Mouse (Mus musculus): ENCODE measurements around the gene Sh2b1.
A peak's percentile ranks its signal among the peaks of the same experiment; 100 is the strongest.

Sh2b1 gene

DNA sequence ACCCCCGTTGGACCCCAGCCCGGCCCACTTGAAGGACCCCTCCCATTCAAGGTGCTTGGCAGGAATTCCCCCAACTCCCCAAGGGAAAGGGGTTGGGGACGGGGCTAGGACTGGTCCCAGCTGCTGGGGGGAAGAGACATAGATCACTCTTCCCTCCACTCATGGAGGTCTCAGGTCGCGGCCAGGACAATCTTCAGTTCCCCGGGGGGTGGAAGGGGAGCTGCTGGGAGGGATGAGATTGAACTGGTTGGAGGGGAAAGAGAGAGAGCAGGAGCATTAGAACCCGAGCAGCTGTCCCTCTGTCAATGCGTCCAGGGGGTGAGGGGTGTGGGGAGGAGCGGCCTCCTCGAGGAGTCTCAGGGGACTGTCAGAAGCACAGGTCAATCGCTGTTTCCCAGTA, 16.7 kb upstream of the Sh2b1 start:
- TF ChIP-seq GATA4 (IDR thresholded peaks at IDR 0.05; ENCODE audit: insufficient replicate concordance, low read length): no peak

DNA sequence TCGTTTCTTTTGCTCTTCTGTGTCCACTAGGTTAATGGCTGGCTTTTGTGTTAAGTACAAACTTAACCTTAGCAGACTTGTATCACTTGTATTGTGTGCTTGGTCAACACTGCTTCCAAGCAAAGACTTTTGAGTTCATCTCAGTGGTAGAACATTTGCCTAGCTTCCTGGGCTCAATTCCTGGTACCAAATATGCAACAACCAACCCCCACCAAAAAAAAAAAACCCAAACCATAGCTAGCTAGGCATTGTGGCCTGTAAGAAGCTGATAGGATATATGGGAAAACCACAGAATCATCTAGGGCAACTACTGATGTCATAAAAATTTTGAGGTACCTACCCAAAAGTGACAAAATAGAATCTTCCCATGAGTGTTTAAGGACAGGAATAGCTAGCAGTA, 15.8 kb upstream of the Sh2b1 start:
- TF ChIP-seq GATA4 (IDR thresholded peaks at IDR 0.05; ENCODE audit: insufficient replicate concordance, low read length): no peak

DNA sequence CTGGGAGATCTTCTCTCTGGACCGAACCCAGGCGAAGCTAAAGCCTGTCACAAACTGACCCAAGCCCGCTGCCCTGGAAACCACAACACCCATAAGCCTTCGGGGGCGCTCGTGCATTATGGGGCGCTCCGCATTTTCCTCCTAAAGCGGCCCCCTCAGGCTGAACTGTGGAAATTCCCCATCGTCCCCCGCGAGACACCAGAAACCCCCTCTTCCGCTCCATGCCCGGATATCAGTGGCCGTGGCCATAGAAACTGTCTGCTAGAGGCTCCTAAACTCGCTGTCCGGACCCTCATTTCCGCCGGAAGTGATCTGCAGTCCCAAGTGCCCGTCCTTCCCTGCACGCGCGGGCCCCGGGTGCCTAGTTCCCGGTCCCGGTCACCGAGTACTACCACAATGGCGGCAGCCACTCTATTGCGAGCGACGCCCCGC, 11.8 kb upstream of the Sh2b1 start, which contains the start of gene Tufm:
Gene Tufm (plus strand): TSS at position 310 of the 432 bp plus-strand sequence.
- TF ChIP-seq GATA4 (IDR thresholded peaks at IDR 0.05; ENCODE audit: insufficient replicate concordance, low read length): peak; percentile 63; the same call in 1 of the 2 replicates

DNA sequence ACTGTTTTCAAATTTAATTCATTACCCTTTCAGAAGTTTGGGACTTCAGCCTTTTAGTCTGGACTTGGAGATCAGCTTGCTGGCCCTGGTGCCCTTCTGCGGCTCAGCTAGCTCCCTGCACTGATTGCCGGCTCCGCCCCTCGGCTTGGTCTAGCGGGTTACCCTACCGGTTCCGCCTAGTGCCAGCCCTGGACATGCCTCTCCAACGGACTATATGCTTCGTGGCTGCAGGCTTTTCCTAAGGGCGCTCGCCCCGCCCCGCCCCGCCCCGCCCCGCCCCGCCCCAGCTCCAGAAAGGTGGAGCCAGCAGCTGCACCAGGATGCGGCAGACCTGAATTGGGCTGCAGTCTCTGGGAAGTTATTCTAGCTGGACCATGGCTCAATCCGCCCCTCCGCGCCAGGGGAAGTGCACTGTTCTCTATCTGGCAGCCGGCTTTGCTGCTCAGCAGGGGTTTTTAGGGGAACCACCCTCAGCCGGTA, 7.2 kb upstream of the Sh2b1 start:
- TF ChIP-seq GATA4 (IDR thresholded peaks at IDR 0.05; ENCODE audit: insufficient replicate concordance, low read length): peak; percentile 14; the same call in 1 of the 2 replicates

DNA sequence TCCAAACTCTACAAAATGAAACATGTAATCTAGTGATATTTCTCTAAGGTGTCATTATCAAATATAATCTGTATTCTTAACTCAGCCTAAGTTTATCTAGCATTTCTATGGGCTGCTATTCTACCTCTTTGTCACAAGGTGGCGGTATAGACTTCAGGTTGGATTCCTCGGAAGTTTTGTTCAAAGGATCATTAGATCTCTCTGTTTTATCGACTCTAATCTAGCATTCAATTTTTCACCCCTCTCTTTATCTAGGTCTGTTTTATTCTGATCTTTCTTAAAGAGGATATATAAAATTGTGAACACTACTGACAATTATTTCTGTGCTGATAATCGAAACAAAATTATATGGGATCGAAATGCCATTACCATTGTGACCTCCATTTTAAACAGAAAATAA, 6.5 kb upstream of the Sh2b1 start:
- TF ChIP-seq GATA4 (IDR thresholded peaks at IDR 0.05; ENCODE audit: insufficient replicate concordance, low read length): 0 out of 2 replicates have a peak, but pooled peaks have one; percentile 19

DNA sequence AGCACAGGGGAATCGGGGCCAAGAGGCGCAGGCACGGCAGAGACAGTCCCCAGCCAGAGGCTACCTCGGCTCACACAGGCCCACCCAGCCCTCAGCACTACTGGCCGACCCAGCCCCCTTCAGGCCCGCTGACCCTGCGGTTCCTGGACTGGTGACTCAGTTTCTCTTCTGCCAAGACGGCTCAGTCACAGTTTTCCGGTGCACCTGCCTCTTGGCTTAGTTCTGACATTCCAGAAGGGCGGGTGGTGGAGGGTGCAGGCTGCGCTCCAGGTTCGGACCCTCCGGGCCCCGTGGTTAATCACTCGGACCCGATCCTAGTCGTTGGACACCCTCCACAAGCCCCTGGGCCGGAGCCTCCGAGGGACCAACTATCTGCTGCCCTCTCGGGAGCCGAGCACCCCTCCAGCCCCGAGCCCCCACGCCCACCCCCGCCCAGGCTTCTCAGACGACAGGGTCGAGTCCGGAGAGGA, 703 bp downstream of the Sh2b1 start:
- no peak for TF ChIP-seq GATA4 (IDR thresholded peaks at IDR 0.05; ENCODE audit: insufficient replicate concordance, low read length)

DNA sequence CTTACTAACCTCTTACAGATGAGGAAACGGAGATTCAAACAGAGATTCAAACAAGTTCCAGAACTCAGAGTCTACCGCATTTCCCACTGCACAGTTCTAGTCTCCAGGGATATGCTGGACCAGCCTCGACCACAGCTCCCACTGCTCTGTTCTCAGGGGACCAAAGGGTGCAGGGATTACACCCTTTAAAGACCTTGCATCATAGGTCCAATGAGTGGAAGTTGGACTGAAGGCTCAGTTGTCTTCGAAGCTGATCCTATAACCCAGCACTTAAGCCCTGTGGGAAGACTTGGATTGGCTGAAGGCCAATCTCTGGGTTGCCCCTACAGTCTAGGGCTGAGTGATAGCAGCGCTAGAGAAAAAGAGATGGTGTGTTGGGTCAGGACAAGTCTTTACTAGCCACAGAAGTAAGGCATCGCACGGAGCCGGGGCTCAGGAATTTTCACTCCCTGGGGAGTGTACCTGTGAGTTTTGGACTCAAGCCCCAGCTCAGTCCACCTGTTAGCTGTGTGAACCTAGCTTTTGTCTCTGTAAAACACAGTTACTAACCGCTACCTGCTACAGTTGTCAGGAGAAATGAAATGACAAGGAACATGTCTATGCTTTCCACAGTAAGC, 1.6 kb downstream of the Sh2b1 start:
- no peak for TF ChIP-seq GATA4 (IDR thresholded peaks at IDR 0.05; ENCODE audit: insufficient replicate concordance, low read length)

DNA sequence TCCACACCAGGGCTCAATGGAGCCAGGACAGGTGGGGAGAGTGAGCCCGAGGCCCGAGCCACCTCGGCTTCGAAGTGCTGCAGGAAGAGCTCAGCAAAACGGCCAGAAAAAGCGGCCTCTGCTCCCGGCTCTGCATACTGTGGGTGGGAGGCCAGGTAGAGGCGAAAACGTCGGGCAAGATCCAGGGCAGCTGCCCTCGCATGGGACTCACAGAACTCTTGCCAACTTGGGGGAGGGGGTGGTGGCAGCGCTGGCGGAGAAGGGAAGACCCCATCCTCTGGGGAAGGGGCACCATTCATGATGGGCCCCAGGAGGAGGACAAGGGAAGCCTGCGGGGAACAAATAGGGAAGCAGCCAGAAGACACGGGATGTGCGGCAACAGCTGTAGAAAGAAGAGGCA, 2.5 kb downstream of the Sh2b1 start:
- no peak for TF ChIP-seq GATA4 (IDR thresholded peaks at IDR 0.05; ENCODE audit: insufficient replicate concordance, low read length)

DNA sequence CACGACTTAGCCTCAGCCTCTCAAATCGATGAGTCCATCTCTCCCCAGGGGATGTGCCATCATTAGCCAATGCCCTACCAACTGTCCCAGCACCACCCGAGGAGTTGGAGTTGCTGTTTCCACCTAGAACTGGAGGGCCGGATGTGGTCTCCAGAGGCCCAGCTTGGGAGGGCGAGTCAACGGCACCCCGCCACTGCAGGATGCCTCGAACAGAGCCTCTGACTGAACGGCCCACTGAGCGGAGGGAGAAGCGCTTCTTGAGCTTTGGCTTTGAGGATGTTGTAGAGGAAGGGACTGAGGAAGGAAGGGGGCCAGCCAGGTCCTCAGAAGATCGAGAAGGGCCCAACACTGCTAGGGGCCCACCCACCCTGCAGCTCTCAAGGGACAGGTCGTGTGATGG, 2.9 kb downstream of the Sh2b1 start:
- no peak for TF ChIP-seq GATA4 (IDR thresholded peaks at IDR 0.05; ENCODE audit: insufficient replicate concordance, low read length)

DNA sequence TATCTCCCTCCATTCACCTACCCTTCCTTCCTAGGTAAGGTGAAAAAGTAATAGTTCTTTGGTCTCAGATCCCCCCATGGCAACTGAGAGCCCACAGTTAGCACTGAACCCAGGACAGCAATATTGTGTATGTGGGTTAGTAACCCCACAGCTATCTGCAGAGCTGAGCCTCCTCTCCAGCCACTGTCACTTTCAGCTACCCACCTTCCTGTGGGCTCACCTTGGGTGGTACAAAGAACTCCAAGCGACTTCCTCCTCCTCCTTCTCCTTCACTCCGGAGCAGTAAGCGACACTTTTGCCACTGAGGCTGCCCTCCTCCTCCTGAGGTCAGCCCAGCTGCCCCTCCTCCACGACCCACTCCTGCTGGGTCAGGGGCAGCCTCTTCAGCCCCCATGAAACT, 3.4 kb downstream of the Sh2b1 start:
- TF ChIP-seq GATA4 (IDR thresholded peaks at IDR 0.05; ENCODE audit: insufficient replicate concordance, low read length): no peak

DNA sequence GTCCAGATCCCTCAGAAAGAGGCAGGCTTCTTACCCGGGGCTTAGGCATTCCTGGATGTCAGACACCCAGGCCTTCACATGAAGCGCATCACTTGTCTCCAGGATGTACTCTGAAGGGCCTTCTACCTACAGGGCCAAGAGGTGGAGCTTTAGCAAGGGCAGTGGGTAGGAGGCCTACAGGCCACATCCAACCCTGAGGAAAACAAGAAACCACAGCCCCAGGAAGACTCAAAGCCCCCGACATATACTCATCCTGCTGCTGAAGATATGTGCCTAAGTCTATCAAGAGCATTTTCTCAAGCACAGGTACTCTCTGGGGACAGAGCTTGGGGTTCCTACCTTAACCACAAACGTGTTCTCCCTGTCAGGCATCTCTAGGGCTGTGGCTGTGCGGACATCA, 3.9 kb downstream of the Sh2b1 start:
- no peak for TF ChIP-seq GATA4 (IDR thresholded peaks at IDR 0.05; ENCODE audit: insufficient replicate concordance, low read length)

DNA sequence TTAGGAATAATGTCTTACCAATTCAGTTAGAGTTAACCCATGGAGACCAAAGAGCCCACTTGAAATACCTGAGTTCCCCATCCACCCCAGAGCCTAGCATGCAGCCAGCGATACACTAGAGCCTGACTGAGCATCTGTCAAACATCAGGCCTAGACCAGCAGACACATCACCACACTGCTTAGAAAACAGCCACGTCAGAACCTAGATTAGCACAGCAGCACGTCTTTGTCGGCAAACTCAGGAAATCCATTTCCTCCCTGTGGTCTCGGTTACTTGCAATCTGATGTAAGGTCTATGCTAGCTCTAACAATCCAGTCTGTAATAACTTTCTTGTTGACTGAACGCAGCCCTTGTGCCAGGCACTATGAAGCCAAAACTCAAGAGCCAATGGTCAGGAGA, 5.1 kb downstream of the Sh2b1 start:
- no peak for TF ChIP-seq GATA4 (IDR thresholded peaks at IDR 0.05; ENCODE audit: insufficient replicate concordance, low read length)

DNA sequence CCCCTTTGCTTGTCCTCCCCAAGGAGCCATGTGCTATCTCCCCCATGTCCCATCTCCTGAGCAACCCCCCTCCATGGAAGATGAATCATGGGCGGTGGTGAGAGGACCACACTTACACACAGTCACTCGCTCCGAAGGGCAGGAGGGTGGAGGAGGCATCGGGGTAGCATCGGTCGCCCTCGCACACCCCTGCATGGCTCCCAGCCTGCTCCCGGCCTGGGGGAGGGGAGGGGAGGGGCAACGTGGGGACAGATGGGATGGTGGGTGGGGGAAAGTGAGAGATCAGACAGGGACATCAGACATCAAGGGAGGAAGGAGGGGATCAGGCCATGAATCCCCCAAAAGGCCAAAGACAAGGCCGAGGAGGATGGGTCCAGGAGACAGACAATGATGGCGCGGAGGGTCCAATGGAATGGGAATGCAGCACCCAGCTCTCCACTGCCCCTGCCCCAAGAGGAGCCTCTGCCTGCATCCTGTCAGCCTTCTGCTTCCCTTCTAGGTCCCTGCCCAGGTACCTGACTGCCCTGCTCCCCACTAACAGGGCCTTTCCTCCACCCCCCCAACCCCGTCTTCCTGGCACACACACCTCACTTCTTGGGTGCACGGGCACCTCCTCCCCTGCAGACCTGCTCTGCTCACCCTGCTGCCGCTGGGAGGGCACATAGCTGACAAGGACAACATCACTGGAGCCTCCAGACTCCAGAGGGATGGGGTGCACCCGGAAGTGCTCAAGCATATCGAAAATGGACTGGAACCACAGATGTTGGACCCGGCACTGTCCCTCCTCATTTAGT, 7.2 kb downstream of the Sh2b1 start:
- no peak for TF ChIP-seq GATA4 (IDR thresholded peaks at IDR 0.05; ENCODE audit: insufficient replicate concordance, low read length)

DNA sequence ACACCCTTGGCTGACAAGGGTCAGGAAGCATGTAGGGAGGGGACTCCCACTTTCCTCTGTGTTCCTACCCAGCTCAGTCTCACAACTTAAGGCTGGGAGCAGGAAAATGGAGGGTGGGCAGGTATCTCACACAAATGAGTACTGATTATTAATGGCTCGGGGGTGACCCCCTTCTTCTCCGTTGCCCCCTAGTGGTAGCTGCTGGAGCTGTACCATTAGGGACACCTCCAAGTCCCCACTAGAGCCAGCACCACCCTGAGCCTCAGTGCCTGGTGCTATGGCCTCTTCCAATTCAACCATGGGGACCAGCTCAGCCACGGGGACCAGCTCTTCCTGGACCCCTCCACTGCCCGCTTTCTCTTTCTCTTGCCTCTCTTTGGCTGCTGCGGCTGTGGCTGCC, 8.0 kb downstream of the Sh2b1 start:
- TF ChIP-seq GATA4 (IDR thresholded peaks at IDR 0.05; ENCODE audit: insufficient replicate concordance, low read length): no peak

DNA sequence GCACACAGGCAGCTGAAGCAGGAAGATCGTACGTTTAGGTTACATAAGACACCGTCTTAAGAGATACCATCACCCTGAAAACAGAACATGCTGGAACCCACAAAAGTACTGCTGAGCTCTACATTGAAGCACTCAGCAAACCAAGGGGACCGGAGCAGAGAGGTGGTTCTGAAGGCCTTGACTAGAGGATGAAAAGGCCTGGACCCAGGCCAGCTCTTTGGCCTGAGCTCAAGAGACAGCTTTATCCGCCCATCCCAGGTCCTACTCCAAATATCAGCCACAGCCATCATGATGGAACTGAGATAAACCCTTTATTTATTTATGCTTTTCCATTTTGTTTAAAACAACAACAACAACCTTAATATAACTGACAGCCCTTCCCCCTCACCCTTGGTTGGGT, 8.5 kb downstream of the Sh2b1 start:
- no peak for TF ChIP-seq GATA4 (IDR thresholded peaks at IDR 0.05; ENCODE audit: insufficient replicate concordance, low read length)

DNA sequence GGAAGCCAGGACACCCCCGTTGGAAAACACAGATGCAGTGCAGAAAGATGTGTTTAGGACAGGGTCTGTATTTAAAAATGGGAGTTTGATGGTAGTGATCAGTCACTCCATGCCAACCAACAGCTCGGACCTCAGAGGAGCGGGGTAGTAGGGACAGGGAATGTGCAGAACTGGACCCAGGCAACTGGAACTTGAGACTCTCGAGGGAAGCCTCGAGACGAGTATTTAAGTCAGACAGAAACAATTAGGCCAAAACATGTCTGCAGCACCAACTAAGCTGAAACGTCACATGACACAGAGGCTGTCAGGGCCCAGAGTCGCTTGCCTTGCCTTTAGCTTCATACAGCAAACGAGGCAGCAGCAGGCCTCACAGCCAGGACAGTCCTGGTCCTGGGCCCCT, 9.1 kb downstream of the Sh2b1 start:
- TF ChIP-seq GATA4 (IDR thresholded peaks at IDR 0.05; ENCODE audit: insufficient replicate concordance, low read length): no peak

Data from liver, adult (tissue).